Mouse (Mus musculus) left cerebral cortex, adult 2 months (tissue): ENCODE results near the gene Lta. TPM values are rescaled to one million over a fixed set of nuclear protein-coding genes. Genes with fewer than 3 reads are reported as not detected.

ENCODE experiments used
- DNase-seq, 2 experiments: peaks; one replicate each; pipeline ENCODE4 v3.0.0; 2021 to 2022; ENCODE audit warnings: low spot score in 2 of 2, mixed read lengths in 1 of 2; ENCODE audit errors: extremely low spot score in 1 of 2
- H3K27ac ChIP-seq: fragments of 200-600 bp; 2 replicates; pipeline ENCODE4 v1.8.1; 2022
- H3K4me3 ChIP-seq: fragments of 200-600 bp; 2 replicates; pipeline ENCODE4 v1.8.1; 2022
- CTCF ChIP-seq: fragments of 200-600 bp; IDR thresholded peaks from 2 replicates; pipeline ENCODE4 v1.8.1; 2022; ENCODE audit warnings: antibody characterized with exemption, mild to moderate bottlenecking, moderate library complexity
- intact Hi-C: fragments of 180-260 bp; cut with DNase I; formaldehyde crosslinking; loops from one replicate; pipeline ENCODE4 v1.15.1; 2025
- total RNA-seq, 2 experiments: library from RNA; stranded (reverse); gene quantifications; 2 replicates each; pipeline ENCODE4 v1.2.3; 2021

Lta gene
- total RNA-seq, 2 experiments from 2014 or later, result 0.41 to 0.65 TPM

GRCm38 (mm10) chr17:35187959-35188610, 17.1 kb downstream of the Lta start, which contains the start of gene Lst1:
Gene Lst1 (minus strand): TSS chr17:35188439.
- intact Hi-C loops, result no loop called here
- Histone ChIP-seq H3K4me3 (no peak within 1 kb of the TSS), H3K27ac (no peak within 1 kb of the TSS)
- TF ChIP-seq CTCF, result no peak
- DNase-seq, result no peak

GRCm38 (mm10) chr17:35187345-35187744, 17.8 kb downstream of the Lta start:
- DNase-seq, result no peak
- Histone ChIP-seq H3K4me3 (no peak overlapping the region), H3K27ac (no peak overlapping the region)
- no peak for TF ChIP-seq CTCF
- intact Hi-C loops, result no loop called here

- no peak for TF ChIP-seq CTCF
- no peak for DNase-seq
- intact Hi-C loops, result no loop called here
- Histone ChIP-seq H3K27ac (no peak overlapping the region; the same call in 1 of the 2 replicates), H3K4me3 (peak overlapping the region; percentile 3; the same call in 1 of the 2 replicates)
These were observed 18.5 kb downstream of the Lta start for GRCm38 (mm10) chr17:35186681-35187080.

- TF ChIP-seq CTCF, result no peak
- intact Hi-C loops, result no loop called here
- no peak for DNase-seq
- Histone ChIP-seq H3K27ac (no peak overlapping the region), H3K4me3 (peak overlapping the region; percentile 39)
These were observed 19.2 kb downstream of the Lta start for GRCm38 (mm10) chr17:35185639-35186611.

GRCm38 (mm10) chr17:35180093-35180492, 25.1 kb downstream of the Lta start:
- intact Hi-C loops, result no loop called here
- Histone ChIP-seq H3K27ac (no peak overlapping the region), H3K4me3 (no peak overlapping the region)
- no peak for TF ChIP-seq CTCF
- DNase-seq, result no peak

DNA sequence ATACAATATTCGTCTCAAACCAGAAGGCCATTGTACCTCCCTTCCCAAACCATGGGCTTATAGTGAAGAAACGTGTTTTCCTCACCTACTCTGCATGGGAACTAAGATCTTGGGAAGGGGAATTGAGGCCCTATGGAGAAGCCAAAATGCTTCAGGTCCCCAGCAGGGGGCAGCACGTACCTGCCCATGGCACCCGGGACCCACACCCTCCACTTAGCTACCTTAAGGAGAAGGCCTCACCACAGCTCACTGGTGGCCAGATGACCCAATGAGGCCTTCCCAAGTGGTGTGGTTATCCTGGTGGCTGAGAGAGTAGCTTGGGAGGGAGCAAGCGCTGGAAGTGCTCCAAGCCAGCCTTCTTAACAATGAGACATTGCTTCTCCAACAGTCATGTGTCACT, 26.6 kb downstream of the Lta start:
- TF ChIP-seq CTCF, result peak; percentile 83
- intact Hi-C loops, result loop anchor here (1.0 kb wide), 1 partner anchor 54 kb away; no protein-coding TSS in a partner anchor
- Histone ChIP-seq H3K27ac (no peak overlapping the region), H3K4me3 (no peak overlapping the region)
- DNase-seq, result peak in 1 of 2 experiments; percentile 58

DNA sequence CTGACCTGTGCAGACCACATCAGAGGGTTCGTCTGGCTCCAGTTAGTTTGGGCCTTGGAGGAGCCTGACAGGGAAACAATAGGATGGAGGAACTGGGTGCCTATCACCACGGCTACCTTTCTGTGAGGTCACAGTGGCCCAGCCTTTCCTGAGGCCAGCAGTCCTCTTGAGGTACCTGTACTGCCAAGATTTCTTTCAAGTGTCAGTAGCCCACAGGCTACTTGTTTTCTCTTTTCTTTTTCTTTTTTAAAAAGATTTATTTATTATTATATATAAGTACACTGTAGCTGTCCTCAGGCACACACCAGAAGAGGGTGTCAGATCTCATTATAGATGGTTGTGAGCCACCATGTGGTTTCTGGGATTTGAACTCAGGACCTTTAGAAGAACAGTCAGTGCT, 29.2 kb downstream of the Lta start, which contains the start of gene Aif1:
Gene Aif1 (minus strand): TSS at position 101 of the 400 bp plus-strand sequence.
- H3K27ac ChIP-seq, result no peak within 1 kb of the TSS
- no peak within 1 kb of the TSS for H3K4me3 ChIP-seq
- intact Hi-C loops, result no loop called here
- no peak for TF ChIP-seq CTCF
- DNase-seq, result no peak

- intact Hi-C loops, result no loop called here
- DNase-seq, result no peak
- Histone ChIP-seq H3K4me3 (no peak overlapping the region), H3K27ac (no peak overlapping the region)
- TF ChIP-seq CTCF, result no peak
These were observed 29.8 kb downstream of the Lta start for GRCm38 (mm10) chr17:35175382-35175781.

GRCm38 (mm10) chr17:35174201-35174977, 30.8 kb downstream of the Lta start:
- H3K27ac ChIP-seq, result peak overlapping the region; percentile 77; the same call in 1 of the 2 replicates
- no peak for DNase-seq
- intact Hi-C loops, result no loop called here
- no peak for TF ChIP-seq CTCF
- no peak overlapping the region for H3K4me3 ChIP-seq

DNA sequence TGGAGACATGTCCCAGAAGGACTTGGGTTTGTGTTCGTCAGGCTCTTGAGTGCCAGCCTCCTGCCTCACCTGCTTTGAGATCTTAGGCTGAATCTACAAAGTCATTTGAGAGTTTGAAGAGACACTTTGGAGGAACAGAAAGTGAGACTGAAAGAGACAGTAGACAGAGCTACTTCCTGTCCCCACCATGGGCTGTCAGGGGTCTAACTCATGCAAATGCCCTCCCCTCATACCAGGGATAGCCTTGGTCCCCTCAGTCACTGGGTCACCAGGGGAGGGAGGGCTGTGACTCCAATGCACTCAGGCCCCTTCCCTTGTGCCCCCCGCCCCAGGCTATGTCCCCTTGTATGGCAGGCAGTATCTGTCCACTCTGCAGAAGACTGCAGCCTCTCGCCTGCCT, 31.8 kb downstream of the Lta start:
- no peak for DNase-seq
- no peak overlapping the region for H3K4me3 ChIP-seq
- no peak for TF ChIP-seq CTCF
- H3K27ac ChIP-seq, result peak overlapping the region; percentile 77
- intact Hi-C loops, result no loop called here

DNA sequence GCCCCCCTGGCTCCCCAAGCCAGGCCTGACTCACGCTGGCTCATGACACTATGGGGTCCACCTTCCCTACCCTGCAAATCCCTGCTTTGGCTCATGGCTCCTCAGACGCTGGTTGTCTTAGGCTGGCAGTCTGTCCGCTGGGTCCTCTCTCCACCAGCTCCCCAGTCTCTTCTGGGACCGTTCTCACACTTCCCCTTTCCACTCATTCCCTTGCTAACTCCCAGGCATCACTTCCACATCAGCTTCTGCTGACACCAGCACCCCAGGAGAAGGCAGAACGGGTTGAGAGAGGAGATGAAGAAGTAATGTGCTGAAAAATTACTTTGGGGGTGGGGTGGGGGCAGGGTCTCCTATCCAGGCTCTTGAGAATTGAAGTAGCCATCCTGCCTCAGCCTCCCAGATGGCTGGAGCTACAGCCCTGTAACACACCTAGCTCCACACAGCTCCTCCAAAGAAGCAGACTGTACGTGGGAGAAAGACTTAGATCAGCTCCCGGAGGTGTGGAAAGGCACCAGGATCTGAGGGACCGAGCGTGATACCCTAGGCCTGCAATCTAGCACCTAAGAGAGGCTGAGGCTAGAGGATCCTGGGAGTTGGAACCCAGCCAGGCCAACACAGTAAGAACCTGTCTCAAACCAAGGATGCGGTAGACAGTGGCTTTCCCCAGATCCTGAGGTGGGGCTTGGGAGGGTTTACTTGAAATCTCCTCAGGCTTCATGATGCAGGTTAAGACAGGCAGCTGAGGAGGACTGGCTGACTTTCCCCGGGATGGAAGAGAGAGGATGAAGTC, 32.5 kb downstream of the Lta start:
- peak; percentile 54 to 55 for DNase-seq
- intact Hi-C loops, result no loop called here
- TF ChIP-seq CTCF, result no peak
- H3K27ac ChIP-seq, result peak overlapping the region; percentile 77
- peak overlapping the region; percentile 14; the same call in 1 of the 2 replicates for H3K4me3 ChIP-seq
